Mouse (Mus musculus): ENCODE results near the gene Ergic1.

Ergic1 gene

DNA sequence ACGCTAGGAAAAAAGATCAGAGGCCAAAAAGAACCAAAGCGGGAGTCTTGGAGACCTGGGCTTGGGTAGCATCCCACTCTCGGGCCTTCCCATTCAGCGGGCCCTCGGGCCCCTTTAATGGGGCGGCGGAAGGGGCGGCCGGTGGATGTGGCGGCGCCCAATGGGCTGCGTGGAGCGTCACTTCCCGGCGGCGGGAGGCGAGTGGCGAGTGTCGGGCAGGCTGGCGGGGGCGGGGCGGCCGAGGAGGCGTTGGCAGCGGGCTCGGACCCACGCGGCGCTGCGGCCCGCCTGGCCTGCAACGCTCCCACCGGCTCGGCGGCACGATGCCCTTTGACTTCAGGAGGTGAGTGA lies at the start of gene Ergic1:
Gene Ergic1, plus strand, starts transcription at position 200 of the 351 bp plus-strand sequence.
- peak; percentile 84 to 89 for DNase-seq (ENCODE audit: low spot score in 2 of 2)

DNA sequence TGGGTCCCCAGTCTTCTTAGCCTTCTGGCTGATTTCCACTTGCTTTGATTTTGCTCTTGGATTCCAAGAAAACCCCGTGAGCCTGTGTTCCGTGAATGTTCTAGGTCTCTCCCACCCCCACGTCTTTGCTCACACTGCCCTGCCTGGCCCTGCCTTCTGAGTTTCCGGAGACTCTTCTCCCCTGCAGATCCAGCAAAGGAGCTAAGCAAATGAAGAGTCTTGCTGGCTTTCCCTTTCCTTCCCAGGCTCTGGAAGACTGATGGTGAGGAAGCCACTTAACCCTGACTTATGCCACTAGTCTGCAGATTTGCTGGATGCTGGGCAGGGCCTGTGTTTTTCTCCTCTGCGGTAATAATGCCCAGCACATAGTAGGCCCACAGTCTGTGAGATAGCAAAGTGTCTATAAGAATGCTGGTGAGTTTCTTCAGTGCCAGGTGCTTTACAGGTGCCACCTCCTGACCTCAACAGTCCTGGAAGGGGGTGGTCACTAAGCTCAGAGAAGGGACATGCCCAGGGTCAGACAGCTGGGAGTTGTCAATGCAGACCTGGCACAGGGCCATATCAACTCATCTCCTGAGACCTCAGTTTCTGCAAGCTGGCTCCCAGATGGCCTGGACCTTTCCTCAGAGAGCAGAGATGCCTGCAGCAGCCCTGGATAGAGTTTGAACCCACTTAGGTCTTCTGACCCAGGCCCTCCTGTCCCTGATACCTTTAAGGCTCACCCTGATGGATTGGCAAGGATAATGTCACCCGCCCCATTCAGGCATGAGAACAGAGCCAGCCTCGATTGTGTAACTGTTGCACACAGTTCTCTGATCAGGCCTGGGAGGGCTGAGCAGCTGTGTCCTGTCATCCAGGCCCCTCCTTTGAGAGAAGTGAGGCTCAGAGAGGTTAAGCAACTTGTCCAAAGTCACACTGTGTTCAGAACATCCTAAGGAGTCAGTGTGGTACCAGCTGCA lies 49.2 kb upstream of the Ergic1 start:
- no peak for DNase-seq (ENCODE audit: low spot score in 2 of 2)

DNA sequence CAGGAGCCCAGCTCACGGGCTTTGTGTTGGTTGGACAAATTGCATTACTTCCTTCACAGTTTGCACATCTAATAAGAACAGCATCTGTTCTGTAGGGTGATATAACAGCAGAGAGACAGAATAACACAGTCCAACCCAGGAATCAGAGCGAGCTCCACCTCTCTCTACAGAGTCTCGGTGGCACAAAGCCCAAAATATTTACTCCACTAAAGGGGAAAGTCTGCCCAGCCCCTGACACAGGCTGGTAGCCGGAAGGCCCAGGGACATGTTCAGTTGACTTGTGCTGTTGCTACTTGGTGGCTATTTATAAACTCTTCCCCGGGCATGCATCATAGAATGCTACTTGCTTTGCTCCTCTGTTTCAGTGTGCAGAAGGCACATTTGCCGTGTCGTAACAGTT lies 48.3 kb upstream of the Ergic1 start:
- DNase-seq (ENCODE audit: low spot score in 2 of 2) = no peak

DNA sequence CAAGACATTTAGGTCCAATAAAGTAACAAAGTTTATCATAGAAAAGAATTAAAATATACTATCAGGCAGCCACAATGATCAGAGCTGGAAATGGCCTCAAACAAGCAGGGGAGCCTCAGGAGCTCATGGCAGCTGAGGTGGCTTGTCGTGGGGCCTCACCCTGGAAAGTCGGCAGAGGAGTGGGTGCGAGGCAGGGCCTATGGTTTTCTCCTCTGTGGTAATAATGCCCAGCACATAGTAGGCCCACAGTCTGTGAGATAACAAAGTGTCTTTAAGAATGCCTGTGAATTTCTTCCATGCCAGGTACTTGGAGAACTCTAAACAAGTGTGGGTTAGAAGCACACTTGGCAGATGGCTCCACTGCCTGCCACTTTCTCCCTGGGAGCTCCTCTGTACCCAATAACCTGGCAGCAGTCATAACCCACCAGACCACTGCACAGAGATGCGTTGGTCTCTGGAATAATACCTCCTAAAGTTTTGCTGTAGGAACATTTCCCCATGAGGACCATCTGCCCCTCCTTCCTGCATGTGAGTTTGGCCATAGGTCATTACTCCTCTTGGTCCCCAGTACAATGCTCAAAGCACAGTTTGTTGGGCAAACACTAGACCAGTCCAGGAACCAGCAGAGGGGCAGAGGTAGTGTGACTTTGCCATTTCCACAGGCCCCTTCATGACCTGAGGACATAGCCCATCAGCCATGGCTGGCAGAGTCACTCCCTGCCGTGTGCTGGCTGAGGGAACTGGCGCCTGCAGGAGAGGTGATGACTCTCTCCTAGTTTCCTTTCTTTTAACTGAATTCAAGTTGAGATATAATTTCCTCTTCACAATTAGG lies 47.6 kb upstream of the Ergic1 start:
- no peak for DNase-seq (ENCODE audit: low spot score in 2 of 2)

DNA sequence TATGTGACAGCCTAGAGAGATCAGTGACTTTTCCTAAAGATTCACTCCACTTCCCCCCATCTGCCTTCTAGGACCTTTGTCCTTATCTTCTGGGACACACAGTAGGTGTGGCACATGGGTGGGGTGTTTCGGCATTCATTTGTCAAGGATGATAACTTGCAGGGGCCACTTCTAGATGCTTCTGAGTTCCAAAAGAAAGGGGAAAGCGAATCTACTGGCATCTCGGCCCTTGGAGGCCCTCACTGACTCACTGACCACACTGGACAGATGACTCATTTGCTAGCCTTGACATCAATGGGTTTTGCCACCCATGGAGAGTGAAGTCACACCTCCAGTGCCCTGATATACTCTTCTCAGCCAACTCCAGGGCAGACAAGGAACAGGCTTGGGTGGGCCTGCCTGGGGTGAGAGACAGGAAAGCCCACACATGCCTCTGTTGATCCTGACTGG lies 46.7 kb upstream of the Ergic1 start:
- DNase-seq (ENCODE audit: low spot score in 2 of 2) = no peak

DNA sequence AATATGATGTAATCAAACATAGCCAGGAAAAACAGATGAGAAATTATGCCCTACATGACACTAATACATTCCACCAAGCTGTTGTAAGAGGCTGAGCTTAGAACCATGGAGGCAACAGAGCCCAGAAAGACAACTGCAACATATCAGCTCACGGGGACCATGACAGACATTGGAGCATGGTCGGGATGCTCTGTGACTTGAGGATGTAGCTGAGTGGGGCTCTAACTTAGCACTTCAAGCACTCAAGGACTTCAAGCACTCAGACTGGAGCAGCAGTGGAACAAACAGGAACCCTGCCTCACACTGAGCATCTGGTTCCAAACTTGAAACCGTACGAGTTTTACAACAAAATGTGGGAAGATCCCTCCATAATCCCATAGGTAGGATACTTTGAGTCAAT lies 45.6 kb upstream of the Ergic1 start:
- no peak for DNase-seq (ENCODE audit: low spot score in 2 of 2)

DNA sequence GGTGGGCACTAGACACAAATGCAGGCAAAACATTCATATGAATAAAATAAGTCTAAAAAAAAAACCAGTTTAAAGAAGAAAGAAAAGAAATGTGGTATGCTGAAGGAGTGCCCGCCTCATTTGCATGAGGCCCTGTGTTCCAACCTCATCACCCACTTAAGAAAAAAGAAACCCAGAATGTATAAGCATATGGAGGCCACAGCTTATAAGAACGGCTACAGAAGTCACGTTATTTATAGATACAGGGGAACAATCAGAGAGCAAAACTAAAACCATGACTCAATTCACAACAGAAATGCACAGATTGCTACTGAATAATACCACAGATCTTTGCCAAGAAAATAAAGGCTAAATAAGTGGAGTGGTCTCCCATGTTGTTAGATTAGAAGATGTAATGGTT lies 43.0 kb upstream of the Ergic1 start:
- DNase-seq (ENCODE audit: low spot score in 2 of 2) = no peak

DNA sequence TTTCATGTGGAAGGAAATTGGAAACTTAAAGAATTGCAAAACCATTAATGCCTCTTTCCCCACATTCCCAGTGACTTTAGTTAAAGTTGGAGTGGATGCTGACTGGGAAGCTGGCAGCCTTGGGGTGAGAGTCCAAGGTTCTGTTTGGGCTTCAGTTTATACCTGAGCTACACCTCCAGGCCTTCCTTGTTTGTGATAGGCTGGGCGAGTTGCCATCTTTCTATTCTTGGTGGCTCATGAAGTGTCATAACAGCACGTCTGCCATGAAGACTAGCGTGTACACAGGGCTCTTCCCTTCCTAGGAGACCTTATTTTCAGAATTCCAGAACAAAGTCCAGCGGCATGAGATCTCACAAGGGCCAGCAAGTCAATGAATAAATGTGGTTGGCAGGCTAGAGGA lies 38.6 kb upstream of the Ergic1 start:
- no peak for DNase-seq (ENCODE audit: low spot score in 2 of 2)

DNA sequence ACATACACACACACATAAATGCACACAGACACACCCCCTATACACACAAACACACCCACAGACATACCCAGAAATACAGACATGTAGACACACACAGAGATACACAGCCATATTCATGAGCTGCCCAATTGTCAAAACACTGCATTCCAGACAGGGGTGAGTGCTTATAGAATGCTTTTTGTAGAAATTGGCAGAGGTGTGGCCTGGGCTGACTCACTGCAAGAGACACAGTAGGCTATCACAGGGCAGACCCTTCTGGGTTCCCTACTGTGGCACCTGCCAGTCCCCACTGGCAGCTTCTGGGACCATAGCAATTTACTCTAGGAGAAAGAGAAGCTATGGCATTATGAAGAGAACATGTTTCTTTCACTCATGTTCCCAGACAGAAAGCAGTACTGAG lies 37.0 kb upstream of the Ergic1 start:
- no peak for DNase-seq (ENCODE audit: low spot score in 2 of 2)

DNA sequence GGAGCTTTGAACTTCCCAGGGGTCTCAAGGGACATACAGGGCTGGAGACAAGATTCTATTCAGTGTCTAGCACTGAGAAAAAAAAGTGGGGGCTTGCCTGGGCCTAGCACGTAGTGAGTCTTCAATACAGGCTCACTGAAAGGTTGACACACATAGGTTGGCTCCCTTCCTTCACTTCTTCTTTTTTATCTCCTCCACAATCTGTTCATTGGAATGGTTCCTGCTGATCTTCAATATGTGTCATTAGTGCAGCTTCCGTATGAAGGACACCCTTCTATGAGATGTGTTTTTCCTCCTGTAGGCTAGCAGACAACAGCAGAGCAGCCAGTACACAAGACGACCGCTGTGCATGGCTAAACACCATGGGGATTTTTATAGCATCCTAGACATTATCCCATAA lies 36.5 kb upstream of the Ergic1 start:
- no peak for DNase-seq (ENCODE audit: low spot score in 2 of 2)

DNA sequence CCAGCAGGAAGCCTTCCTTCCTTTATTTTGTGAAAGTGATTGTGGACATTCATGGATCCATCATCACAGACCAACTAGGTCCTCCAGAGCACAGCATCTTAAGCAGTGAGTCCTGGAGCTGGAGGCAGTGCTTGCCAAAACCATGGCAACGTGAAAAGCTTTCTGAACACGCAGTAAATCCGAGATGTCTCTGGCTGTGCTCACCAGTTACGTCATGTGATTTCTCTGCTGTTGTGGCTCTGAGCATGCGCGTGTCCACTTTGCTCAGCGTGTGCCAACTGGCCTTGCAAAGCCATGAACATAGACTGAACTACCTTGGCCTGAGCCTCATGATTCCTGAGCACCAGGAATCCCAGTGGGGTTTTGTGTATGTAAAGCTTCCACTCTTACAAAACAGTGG lies 36.0 kb upstream of the Ergic1 start:
- no peak for DNase-seq (ENCODE audit: low spot score in 2 of 2)

DNA sequence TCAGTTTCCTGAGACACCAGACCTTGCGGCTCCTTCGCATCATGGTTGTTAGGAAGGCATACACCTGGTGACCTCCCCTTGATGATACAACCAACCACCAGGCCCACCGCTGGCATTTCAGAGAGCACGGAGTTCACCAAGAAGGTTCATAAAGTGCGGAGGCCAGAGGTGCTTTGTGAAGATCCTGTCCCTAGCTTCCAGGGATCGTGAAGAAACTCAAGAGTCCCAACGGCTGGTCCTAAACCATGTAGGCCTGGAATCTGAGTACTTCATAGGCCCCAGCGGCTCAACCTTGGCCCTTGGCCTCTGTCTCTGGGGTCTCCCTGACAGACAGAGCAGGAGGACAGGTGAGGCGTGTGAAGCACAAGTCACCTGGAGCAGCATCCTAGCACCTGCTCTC lies 34.0 kb upstream of the Ergic1 start:
- no peak for DNase-seq (ENCODE audit: low spot score in 2 of 2)

DNA sequence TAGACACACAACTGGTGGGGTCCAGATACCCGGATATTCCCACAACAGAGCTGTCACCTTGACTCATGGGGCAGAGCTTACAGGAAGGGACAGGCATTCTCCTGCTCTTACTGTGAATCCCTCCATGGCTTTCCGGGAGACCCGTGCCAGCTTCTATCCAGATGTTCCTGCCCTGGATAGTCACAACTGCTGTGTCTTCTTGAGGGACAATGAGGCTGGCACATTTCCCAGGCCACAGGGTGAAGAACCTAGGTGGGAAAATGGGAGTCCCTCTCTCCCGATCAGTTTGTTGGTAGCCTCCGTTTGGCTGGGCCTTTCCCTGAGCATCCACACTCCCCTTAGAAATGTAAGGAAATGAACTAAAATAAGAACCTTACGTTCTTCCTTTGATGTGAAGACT lies 32.5 kb upstream of the Ergic1 start:
- no peak for DNase-seq (ENCODE audit: low spot score in 2 of 2)

DNA sequence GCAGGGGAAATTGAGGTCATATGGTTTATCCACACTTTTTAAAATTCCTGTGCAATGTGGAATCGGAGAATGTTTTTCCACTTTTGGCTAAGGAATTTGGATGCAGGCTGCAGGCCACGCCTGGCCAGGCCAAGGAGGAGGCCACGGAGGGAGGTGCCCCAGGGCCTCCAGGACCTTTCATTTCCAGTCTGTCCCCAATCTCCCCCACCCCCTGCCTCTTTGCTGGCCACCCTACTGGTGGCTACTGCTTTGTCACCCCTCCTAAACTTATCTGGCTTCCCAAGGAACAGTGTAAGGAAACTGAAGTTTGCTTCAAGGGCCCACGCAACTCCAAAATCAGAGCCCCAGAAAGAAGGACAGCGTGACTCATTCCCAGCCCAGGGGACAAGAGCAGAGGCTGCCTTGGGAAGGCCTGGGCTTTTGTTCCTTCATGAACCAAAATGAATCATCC lies 31.5 kb upstream of the Ergic1 start:
- DNase-seq (ENCODE audit: low spot score in 2 of 2) = no peak

DNA sequence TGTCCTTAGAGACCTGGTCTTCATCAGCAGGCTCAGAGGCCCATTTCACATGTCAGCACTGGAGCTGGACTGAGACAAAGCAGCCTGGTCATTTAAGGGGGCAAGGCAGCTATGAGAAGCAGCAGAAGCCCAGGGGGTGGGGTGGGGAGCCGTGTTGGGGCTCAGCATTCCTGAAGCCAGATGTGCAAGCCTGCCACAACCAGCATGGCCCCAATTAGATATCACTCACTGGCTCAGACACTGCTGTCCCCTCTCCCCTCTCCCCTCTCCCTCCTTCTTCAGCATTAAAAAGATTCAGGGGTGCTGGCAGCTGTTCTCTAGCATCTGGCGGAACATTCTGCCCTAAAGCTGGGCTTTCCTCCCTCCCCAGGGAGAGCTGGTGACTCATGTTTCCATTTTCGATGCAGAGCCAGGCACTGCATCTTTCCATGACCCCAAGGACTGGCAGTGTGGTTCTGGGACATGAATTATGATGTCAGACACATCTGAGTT lies 30.7 kb upstream of the Ergic1 start:
- DNase-seq (ENCODE audit: low spot score in 2 of 2) = no peak

DNA sequence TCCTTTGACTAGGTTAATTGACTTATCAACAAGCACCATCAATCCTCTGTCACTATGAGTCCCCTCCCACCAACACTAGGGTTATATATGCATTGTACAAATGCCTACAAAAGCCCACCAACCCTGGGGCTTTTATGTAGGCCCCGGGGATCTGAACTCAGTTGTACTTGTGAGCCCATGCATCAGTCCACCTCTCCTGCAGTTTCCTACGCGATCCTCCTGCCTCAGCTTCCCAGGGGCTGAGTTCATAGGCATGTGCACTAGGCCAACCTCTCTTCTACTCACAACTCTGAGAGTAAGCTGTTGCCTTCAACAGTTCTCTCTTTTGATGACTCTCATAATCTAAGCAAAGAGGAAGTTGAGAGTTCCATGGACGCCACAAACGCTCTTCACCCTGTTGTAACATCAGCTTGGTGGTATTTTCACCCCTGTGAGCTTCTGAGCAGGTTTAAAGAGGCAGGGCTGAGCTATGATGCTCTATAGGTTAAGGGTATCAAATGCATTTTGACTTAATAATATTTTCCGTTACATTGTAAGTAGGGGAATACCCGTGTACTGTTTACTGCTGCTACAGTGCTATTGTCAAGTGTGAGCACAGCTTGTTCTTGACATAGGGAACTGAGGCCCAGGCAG lies 29.8 kb upstream of the Ergic1 start:
- no peak for DNase-seq (ENCODE audit: low spot score in 2 of 2)

DNA sequence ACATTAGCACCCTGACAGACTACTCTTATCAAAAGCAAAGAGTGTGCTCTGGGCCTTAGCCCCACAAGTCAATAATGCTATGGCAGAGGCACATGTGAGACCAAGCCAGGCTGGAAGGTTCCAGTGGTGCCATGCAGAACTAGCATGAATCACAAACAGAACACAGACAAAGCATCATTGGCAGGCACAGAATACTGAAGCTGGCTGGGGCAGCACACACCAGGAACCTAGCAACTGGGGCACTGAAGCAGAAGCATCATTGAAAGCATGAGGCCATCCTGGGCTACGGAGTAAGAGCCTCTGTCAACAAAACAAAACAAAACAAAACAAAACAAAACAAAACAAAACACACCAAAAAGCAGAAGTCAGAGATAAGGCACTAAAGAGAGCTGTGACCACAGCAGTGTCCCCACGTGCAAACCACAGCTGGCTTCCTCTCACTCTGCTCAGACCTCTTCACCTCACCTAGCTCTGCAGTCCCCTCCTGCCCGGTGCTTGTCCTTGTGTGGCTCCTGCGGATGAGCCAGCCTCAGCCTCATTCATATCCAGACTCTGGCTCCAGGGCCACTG lies 28.7 kb upstream of the Ergic1 start:
- DNase-seq (ENCODE audit: low spot score in 2 of 2) = no peak

DNA sequence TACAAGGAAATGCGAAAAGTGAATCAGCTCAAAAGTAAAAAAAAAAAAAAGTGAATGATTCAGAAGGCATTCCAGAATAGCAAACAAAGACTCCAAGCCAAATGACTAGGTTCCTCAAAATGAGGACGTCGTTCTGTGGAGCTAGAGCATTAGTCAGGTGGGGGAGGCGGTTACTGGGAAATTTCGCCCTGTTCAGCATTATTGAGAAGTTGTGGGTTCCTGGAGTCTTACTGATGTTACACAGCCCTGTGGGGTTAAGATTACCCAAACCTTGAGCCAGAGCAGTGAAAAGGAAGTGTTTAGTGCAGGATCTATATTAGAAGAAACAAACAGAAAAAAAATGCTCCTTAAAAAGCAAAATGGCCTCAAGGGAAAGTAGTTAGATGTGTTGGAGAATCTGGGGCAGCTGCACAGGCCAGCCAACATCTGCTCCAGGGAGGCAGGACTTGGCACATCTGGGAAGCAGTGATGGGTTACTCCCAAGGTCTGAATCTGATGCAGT lies 27.4 kb upstream of the Ergic1 start:
- DNase-seq (ENCODE audit: low spot score in 2 of 2) = no peak

DNA sequence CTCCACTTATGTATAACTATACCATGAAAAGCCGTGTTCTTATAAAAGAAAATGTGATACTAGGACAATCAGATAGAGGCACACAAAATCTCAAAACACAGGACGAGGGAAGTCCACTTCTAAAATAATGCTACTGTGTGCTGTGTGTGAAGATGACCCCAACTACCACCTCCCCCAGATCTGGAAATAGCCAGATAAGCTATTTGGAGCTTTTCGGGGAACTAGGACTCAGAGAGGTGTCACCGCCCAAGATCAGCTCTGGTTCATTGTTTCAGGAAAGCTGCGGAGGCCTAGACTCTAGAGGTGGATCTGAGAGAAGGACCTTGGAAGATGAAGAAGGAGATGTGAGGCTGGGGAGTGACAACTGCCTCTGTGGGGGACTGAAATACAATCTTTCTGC lies 26.6 kb upstream of the Ergic1 start:
- DNase-seq (ENCODE audit: low spot score in 2 of 2) = no peak

DNA sequence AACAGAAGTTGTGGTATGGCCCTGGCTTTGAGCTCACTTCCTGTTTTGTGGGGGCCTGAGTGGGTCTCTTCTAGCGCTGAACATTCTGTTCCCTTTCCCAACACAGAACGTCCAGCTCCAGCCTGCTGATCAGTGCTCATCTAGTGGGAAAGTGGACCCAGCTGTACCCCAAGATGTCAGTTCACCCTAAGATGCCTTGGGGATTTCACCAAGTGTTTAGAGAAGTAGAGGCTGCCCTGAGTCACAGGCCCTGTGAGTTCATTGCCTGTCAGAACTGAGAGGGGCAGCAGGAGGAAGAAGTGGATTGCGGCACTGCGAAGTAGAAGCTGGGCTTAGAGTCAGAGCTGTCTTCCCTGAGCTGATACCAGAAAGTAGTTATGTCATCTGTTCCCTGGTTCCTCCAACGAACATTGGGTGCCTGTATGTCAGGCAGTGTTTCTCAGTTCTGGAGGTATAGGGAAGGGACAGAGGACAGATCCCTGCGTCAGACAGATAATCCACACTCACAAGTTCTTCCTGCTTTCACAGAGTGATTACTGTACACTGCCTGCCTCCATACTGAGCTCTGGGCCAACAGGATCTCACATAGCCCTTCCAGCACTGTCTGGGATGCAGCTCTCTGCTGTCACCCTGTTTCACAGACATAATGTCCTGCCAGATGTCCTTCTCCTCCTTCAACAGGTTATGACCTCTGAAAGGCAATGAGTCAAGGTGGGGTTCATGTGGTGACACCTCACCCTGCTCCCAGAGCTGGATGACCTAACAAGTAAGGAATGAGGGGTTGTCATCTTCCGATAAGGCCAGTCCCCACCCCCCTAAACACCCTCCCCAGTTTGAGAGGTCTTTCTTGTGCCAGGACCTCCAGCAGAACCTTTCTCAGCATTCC lies 25.8 kb upstream of the Ergic1 start:
- no peak for DNase-seq (ENCODE audit: low spot score in 2 of 2)

Measured in right cerebral cortex, postnatal 36 days (tissue).